Mouse (Mus musculus) CH12F3 (cell line): ENCODE measurements around the gene Ctsd.
"Not testable (repeated sequence)": the region's sequence is repeated elsewhere in the genome, so short reads cannot be mapped to it uniquely, and the experiment has no call there.

ENCODE experiments used
- in situ Hi-C: fragments of 300-500 bp; cut with MboI; formaldehyde crosslinking; loops from 2 replicates; pipeline ENCODE4 v1.14.3; 2020; ENCODE audit warnings: low sequenced_read_pairs

Ctsd gene

GRCm38 (mm10) chr7:142387419-142388148 is at the start of gene Ctsd:
Gene Ctsd, minus strand, starts transcription at chr7:142388038.
- in situ Hi-C loops, result no loop called here

DNA sequence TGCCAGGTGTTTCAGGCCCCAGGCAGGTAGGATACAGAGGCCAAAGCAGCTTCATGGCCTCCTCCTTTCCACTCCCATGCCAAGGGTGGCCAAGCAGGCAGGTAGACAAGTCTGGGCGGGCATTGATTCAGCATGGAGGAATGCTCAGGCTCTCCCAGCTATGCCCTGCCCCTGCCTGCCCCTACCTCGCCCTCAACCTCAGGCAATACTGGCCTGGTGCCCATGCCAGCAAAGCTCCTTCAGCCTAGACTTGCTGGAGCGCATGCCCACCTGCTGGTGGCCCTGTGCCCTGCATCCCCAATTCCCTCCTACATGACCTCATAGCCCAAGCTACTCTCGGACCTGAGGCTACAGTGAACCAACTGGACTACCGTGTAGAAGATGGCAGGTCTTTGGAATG is 49.5 kb upstream of the Ctsd start:
- in situ Hi-C loops, result loop anchor here (5.0 to 10.0 kb wide), 3 partner anchors 100 to 237 kb away; no protein-coding TSS in a partner anchor

GRCm38 (mm10) chr7:142435524-142435923 is 47.7 kb upstream of the Ctsd start:
- in situ Hi-C loops, result loop anchor here (5.0 to 10.0 kb wide), 3 partner anchors 98 to 239 kb away; no protein-coding TSS in a partner anchor

DNA sequence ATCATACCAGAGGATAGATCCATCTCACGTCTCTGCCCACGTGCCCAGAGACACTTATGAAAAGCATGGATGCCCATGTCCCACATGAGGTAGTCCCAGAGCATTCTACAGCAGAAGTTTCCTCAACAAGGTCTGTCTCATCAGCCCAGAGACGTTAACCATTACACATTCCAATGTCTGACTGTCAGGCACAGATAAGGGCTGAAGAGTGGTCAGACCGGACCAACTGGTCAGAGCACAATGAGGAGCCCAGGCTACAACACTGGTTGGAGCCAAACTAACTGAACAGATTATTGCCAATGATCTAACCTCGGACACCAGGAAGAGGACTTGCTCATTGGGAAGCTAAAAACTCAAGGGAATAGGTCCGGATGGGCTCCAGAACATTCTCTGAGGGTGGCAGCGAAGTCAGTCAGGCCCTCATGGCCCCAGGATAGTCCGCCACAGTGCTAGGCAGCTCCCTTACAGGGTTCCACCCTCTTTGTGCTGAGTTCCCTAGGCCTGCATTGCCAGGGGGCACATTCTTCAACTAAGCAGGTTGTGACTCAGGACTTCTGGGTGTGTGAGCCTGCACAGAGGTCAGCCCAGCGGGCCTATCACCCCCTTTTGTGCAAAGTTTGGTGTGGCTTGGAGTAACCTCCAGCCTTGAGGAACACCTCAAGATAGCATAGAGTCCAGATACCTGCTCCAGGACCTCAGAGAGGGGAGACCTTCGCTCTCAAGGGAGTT is 46.5 kb upstream of the Ctsd start, which contains the start of gene Syt8:
Gene Syt8 (plus strand): TSS at position 714 of the 729 bp plus-strand sequence.
- in situ Hi-C loops, result loop anchor here (10.0 kb wide), 1 partner anchor 240 kb away; no protein-coding TSS in a partner anchor

DNA sequence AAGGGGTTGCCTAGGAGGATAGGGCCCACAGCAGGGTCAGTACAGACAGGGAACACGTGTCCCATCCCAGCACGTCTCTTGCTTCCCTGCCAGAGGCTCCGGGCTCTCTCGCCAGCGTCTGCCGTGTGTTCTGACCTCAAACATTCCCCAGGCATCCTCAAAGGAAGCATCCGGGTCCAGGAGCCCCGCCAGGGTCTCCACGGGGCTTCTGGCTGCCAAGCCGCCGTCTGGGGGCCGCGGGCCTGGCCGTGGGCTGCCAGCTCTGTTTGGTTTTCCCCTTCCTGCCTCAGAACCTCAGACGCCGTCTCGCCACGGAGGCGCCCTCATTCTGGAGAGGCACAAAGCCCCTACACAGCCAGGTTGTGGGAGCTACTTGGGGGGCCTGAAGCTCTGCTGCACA is 45.8 kb upstream of the Ctsd start:
- in situ Hi-C loops, result loop anchor here (10.0 kb wide), 1 partner anchor 241 kb away; no protein-coding TSS in a partner anchor

GRCm38 (mm10) chr7:142431106-142431505 is 43.3 kb upstream of the Ctsd start:
- in situ Hi-C loops, result loop anchor here (10.0 kb wide), 1 partner anchor 244 kb away; no protein-coding TSS in a partner anchor

- in situ Hi-C loops, result loop anchor here (10.0 kb wide), 1 partner anchor 245 kb away; no protein-coding TSS in a partner anchor
Measured at GRCm38 (mm10) chr7:142430160-142430678, 42.4 kb upstream of the Ctsd start.

DNA sequence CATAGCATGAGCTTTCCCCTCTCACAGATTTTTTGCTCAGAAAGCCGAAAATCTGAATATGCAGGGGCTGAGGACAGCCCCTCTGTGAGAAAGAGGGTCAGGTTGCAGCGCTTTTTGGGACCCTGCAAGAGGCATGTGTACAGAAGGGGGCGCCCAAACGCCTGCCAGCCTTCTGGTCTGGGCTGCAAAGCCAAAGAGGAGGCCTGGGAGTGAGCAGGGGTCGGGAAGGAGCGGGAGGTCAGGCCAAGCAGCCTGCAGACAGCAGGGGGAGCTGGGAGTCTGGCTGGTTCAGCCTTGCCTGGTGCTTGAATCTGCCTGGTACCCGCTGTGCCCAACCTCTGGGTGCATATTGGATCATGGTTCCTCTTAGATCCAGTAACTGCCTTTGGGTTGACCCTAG is 40.4 kb upstream of the Ctsd start:
- in situ Hi-C loops, result no loop called here

DNA sequence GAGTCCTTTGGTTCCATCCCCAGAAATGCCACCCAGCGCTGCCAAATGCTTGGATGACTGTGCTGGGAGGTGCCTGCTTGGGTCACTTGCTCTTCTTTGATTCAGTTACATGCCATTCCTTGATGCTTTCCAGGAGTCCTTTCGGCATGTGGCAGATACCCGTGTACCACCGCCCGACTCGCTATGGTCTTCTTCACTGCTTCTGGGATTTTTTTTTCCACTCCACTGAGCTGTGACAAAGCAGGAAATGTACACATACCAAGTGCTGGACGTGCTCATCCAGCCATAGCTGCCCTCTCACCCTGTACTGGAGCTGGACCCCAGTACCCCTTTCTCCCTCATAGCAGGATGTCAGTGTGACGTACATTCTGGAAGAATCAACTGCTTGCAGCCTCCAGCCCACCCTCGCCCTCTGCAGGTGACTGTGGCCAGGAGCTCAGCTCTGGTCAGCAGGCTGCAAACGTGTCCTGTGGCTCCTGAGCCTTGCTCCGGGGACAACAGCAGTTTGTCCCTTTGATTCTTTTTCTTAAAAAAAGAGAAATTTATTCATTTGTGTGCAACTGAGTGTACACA is 37.9 kb upstream of the Ctsd start:
- in situ Hi-C loops, result no loop called here

DNA sequence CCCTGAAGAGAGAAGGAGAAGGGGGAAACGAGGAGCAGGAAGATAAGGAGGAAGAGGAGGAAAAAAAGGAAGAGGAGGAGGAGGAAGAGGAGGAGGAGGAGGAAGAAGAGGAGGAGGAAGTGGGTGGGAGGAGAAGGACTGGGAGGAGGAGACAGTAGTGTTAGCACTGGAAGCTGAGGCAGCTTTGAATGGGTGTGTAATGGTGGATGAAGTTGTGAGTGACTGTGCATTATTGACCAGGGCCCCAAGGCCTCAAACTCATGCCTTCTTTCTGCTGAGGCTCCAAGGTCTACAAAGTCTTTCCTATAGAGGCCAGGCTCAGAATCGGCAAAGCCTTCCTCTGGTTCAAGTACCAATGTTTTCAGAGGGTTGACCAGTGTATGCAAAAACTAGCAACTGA is 34.0 kb upstream of the Ctsd start:
- in situ Hi-C loops, result no loop called here

- in situ Hi-C loops, result no loop called here
Measured at GRCm38 (mm10) chr7:142419887-142420286, 32.0 kb upstream of the Ctsd start.

DNA sequence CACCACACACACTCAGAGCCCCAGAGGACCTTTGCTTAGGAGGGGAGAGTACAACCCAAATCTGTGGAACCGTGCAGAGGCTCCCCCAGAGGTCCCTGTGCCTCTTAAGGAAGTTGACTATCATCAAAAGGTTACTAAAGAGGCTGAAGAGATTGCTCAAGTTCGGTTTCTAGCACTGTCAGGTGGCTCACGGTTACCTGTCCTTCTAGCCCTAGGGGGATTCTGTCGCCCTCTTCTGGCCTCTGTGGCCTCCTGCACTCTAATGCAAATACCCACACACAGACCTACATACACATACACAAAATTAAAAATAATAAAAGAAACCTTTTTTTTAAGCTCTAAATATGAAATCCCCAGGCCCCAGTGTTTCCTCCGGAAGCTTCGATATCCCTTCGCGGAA is 30.8 kb upstream of the Ctsd start:
- in situ Hi-C loops, result no loop called here

DNA sequence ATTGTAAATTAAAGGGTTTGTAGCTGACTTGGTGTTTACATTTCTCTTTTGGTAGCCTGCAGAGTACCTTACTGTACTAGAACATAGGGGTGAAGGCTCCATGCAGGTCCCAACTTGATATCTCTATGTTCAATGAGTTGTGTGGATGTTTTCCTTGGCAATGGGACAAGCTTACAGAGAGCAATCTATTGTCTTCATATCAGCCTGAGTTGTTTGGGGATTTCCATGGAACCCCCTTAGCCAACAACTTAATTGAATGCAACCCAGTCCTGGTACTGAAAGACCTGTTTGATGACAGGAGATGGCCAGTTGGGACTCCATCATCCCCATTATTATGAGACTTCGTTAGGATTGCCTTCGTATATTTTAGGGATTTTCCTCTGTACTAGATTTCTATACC is 30.2 kb upstream of the Ctsd start:
- in situ Hi-C loops, result no loop called here

DNA sequence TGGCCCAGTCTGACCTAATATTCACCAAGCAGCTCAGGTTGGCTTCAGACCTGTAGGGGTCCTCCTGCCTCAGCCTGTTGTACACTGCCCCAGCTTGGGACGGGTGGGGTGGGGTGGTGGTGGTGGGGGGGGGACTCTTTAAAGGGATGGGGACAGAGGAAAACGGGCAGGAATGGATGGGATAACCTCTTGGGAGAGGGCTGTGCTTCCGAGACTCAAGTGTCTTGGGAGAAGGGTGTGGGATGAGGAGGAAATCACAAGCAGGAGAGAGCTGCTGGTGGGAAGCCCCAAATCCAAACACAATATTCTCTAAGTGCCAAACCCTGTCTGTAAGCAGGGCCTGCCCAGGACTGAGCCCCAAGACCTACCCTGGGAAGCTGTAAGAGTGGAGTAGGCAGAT is 28.4 kb upstream of the Ctsd start:
- in situ Hi-C loops, result no loop called here

GRCm38 (mm10) chr7:142415314-142415713 is 27.5 kb upstream of the Ctsd start:
- in situ Hi-C loops, result no loop called here

- in situ Hi-C loops, result no loop called here
Measured at GRCm38 (mm10) chr7:142413285-142413684, 25.4 kb upstream of the Ctsd start.

GRCm38 (mm10) chr7:142409603-142410002 is 21.8 kb upstream of the Ctsd start:
- in situ Hi-C loops, result no loop called here

DNA sequence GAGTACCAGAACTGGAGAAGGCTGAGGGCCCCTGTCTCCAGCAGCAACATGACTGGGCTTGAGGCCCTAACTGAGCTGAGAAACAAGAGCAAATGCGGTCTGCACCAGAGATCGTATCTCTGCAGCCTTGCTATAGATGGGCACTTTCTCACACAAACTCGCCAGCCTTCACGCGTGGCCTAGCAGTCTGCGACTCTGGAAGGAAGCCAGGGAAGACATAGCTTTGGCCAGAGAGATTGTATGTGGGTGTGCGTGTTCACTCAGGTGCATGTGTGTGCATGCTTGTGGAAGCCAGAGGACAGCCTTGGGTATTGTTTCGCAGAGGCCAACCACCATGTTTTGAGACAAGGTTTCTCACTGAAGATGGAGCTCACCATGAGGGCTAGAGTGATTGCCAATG is 20.8 kb upstream of the Ctsd start:
- in situ Hi-C loops, result no loop called here

DNA sequence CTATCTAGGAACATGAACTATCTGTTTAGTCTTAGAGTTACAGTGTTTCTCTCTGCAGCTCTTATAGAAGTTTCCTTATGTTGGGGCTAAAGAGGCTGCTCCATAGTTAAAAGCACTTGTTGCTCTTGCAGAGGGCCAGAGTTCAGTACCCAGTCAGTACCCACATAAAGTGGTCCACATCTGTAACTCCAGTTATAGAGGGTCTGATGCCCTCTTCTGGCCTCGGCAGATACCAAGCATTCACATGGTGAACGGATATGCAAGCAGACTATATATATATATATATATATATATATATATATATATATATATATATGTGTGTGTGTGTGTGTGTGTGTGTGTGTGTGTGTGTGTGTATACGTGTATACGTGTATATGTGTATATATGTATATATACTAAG is 20.1 kb upstream of the Ctsd start:
- in situ Hi-C loops, result no loop called here

GRCm38 (mm10) chr7:142405134-142405533 is 17.3 kb upstream of the Ctsd start:
- in situ Hi-C loops, result not testable (repeated sequence)

- in situ Hi-C loops, result no loop called here
Measured at GRCm38 (mm10) chr7:142403591-142403990, 15.8 kb upstream of the Ctsd start.
